Mouse (Mus musculus) MEL (cell line): ENCODE measurements around the gene Slc16a10. TPM values are rescaled to one million over a fixed set of nuclear protein-coding genes. Genes with fewer than 3 reads are reported as not detected.

Experiments
- DNase-seq: peaks from one replicate; pipeline ENCODE4 v3.0.0; 2011; ENCODE audit warnings: low read depth, low spot score
- H3K27ac ChIP-seq: 2 replicates; pipeline ENCODE4 v1.5.1; 2012; ENCODE audit warnings: low read depth, mild to moderate bottlenecking, control low read depth, low read length, moderate library complexity; ENCODE audit not compliant: control insufficient read depth
- H3K27me3 ChIP-seq, 2 experiments: fragments of 150-350 bp in 1 of 2; sonication (generic) in 1 of 2; 2 replicates each; pipeline ENCODE4 v1.6.1; 2012; ENCODE audit warnings: low read length in 2 of 2, mild to moderate bottlenecking in 2 of 2, improper control_type of control experiment in 1 of 2, moderate library complexity in 1 of 2; ENCODE audit not compliant: insufficient read depth in 2 of 2, control insufficient read depth in 1 of 2
- H3K36me3 ChIP-seq, 2 experiments: 2 replicates each; pipeline ENCODE4 v1.6.1; 2012 to 2014; ENCODE audit warnings: low read length in 2 of 2, improper control_type of control experiment in 1 of 2, inconsistent platforms in 1 of 2, mild to moderate bottlenecking in 1 of 2; ENCODE audit not compliant: insufficient read depth in 2 of 2, control insufficient read depth in 1 of 2
- H3K4me1 ChIP-seq, 2 experiments: fragments of 150-350 bp in 1 of 2; sonication (generic) in 1 of 2; 2 replicates each; pipeline ENCODE4 v1.6.1; 2012; ENCODE audit warnings: low read length in 2 of 2, improper control_type of control experiment in 1 of 2, mild to moderate bottlenecking in 1 of 2; ENCODE audit not compliant: insufficient read depth in 2 of 2, control insufficient read depth in 1 of 2
- H3K4me3 ChIP-seq, 2 experiments: fragments of 150-350 bp in 1 of 2; sonication (generic) in 1 of 2; 2 replicates each; pipeline ENCODE4 v1.5.1; 2012; ENCODE audit warnings: low read depth in 2 of 2, low read length in 2 of 2, mild to moderate bottlenecking in 2 of 2, moderate library complexity in 2 of 2, control low read depth in 1 of 2, improper control_type of control experiment in 1 of 2; ENCODE audit not compliant: control insufficient read depth in 1 of 2, insufficient read depth in 1 of 2
- H3K79me2 ChIP-seq: 2 replicates; pipeline ENCODE4 v1.6.1; 2012; ENCODE audit warnings: mild to moderate bottlenecking, low read length, moderate library complexity; ENCODE audit not compliant: control insufficient read depth, poor library complexity, insufficient read depth
- H3K9ac ChIP-seq: 2 replicates; pipeline ENCODE4 v1.6.1; 2012; ENCODE audit warnings: low read depth, mild to moderate bottlenecking, control low read depth, low read length, moderate library complexity; ENCODE audit not compliant: control insufficient read depth, poor library complexity, severe bottlenecking
- H3K9me3 ChIP-seq: fragments of 150-350 bp; sonication (generic); replicated peaks from 2 replicates; pipeline ENCODE4 v1.6.1; 2012; ENCODE audit warnings: mild to moderate bottlenecking, low read length, improper control_type of control experiment, moderate library complexity; ENCODE audit not compliant: insufficient read depth
- BHLHE40 ChIP-seq: IDR thresholded peaks from 2 replicates; pipeline ENCODE4 v1.6.1; 2012; ENCODE audit warnings: low read depth, mild to moderate bottlenecking, inconsistent platforms, low read length, improper control_type of control experiment, borderline replicate concordance
- E2F4 ChIP-seq: IDR thresholded peaks from 2 replicates; pipeline ENCODE4 v1.6.1; 2011; ENCODE audit warnings: low read depth, low read length, improper control_type of control experiment, borderline replicate concordance
- EP300 ChIP-seq, 2 experiments: IDR thresholded peaks; 2 replicates each; pipeline ENCODE4 v1.6.1; 2011; ENCODE audit warnings: improper control_type of control experiment in 2 of 2, low read length in 2 of 2, low read depth in 1 of 2, mild to moderate bottlenecking in 1 of 2
- ETS1 ChIP-seq: IDR thresholded peaks from 2 replicates; pipeline ENCODE4 v1.6.1; 2012; ENCODE audit warnings: low read depth, mild to moderate bottlenecking, inconsistent platforms, low read length, improper control_type of control experiment, moderate library complexity
- GATA1 ChIP-seq: IDR thresholded peaks from 2 replicates; pipeline ENCODE4 v1.6.1; 2011; ENCODE audit warnings: low read depth, low read length, improper control_type of control experiment
- HCFC1 ChIP-seq: IDR thresholded peaks from 2 replicates; pipeline ENCODE4 v1.6.1; 2012; ENCODE audit warnings: low read depth, mild to moderate bottlenecking, inconsistent platforms, low read length, improper control_type of control experiment, moderate library complexity
- JUND ChIP-seq: IDR thresholded peaks from 2 replicates; pipeline ENCODE4 v1.6.1; 2011; ENCODE audit warnings: low read depth, mild to moderate bottlenecking, improper control_type of control experiment, low read length
- MAX ChIP-seq: IDR thresholded peaks from 2 replicates; pipeline ENCODE4 v1.6.1; 2011; ENCODE audit warnings: low read length, improper control_type of control experiment
- MAZ ChIP-seq: IDR thresholded peaks from 2 replicates; pipeline ENCODE4 v1.6.1; 2012; ENCODE audit warnings: low read depth, mild to moderate bottlenecking, inconsistent platforms, low read length, improper control_type of control experiment
- MEF2A ChIP-seq: IDR thresholded peaks from 2 replicates; pipeline ENCODE4 v1.6.1; 2014; ENCODE audit warnings: low read depth, mild to moderate bottlenecking, inconsistent platforms, low read length, improper control_type of control experiment; ENCODE audit not compliant: poor library complexity, insufficient replicate concordance, severe bottlenecking; ENCODE audit errors: extremely low read depth
- MXI1 ChIP-seq: IDR thresholded peaks from 2 replicates; pipeline ENCODE4 v1.6.1; 2011; ENCODE audit warnings: mild to moderate bottlenecking, low read depth, low read length, improper control_type of control experiment
- MYB ChIP-seq: IDR thresholded peaks from 2 replicates; pipeline ENCODE4 v1.6.1; 2011; ENCODE audit warnings: mild to moderate bottlenecking, low read depth, low read length, improper control_type of control experiment
- MYC ChIP-seq: IDR thresholded peaks from 2 replicates; pipeline ENCODE4 v1.6.1; 2011; ENCODE audit warnings: low read depth, mild to moderate bottlenecking, low read length, improper control_type of control experiment, moderate library complexity
- POLR2A ChIP-seq, 2 experiments: IDR thresholded peaks; 2 replicates each; pipeline ENCODE4 v1.6.1; 2011 to 2012; ENCODE audit warnings: low read length in 2 of 2, mild to moderate bottlenecking in 2 of 2, control low read depth in 1 of 2, improper control_type of control experiment in 1 of 2, low read depth in 1 of 2, moderate library complexity in 1 of 2; ENCODE audit not compliant: control insufficient read depth in 1 of 2, insufficient read depth in 1 of 2, poor library complexity in 1 of 2
- RAD21 ChIP-seq: IDR thresholded peaks from 2 replicates; pipeline ENCODE4 v1.6.1; 2011; ENCODE audit warnings: mild to moderate bottlenecking, low read depth, low read length, improper control_type of control experiment
- RCOR1 ChIP-seq: IDR thresholded peaks from 2 replicates; pipeline ENCODE4 v1.6.1; 2012; ENCODE audit warnings: low read depth, mild to moderate bottlenecking, inconsistent platforms, low read length, improper control_type of control experiment
- SIN3A ChIP-seq: IDR thresholded peaks from 2 replicates; pipeline ENCODE4 v1.6.1; 2012; ENCODE audit warnings: low read length, improper control_type of control experiment, inconsistent platforms
- TAL1 ChIP-seq: IDR thresholded peaks from 2 replicates; pipeline ENCODE4 v1.6.1; 2012; ENCODE audit warnings: mild to moderate bottlenecking, inconsistent platforms, low read length, moderate library complexity, mixed read lengths
- TCF12 ChIP-seq: IDR thresholded peaks from 2 replicates; pipeline ENCODE4 v1.6.1; 2014; ENCODE audit warnings: low read depth, mild to moderate bottlenecking, inconsistent platforms, low read length, improper control_type of control experiment, moderate library complexity
- UBTF ChIP-seq: IDR thresholded peaks from 2 replicates; pipeline ENCODE4 v1.6.1; 2012; ENCODE audit warnings: low read depth, mild to moderate bottlenecking, inconsistent platforms, low read length, improper control_type of control experiment, moderate library complexity, borderline replicate concordance; ENCODE audit not compliant: insufficient read depth
- USF1 ChIP-seq: IDR thresholded peaks from 2 replicates; pipeline ENCODE4 v1.6.1; 2014; ENCODE audit warnings: low read depth, mild to moderate bottlenecking, inconsistent platforms, low read length, improper control_type of control experiment, moderate library complexity
- USF2 ChIP-seq, 2 experiments: IDR thresholded peaks; 2 replicates each; pipeline ENCODE4 v1.6.1; 2011 to 2012; ENCODE audit warnings: improper control_type of control experiment in 2 of 2, low read length in 2 of 2, borderline replicate concordance in 1 of 2, inconsistent platforms in 1 of 2, low read depth in 1 of 2, mild to moderate bottlenecking in 1 of 2; ENCODE audit not compliant: insufficient read depth in 1 of 2
- ZKSCAN1 ChIP-seq: IDR thresholded peaks from 2 replicates; pipeline ENCODE4 v1.6.1; 2012; ENCODE audit warnings: low read depth, mild to moderate bottlenecking, inconsistent platforms, low read length, improper control_type of control experiment, moderate library complexity
- ZMIZ1 ChIP-seq: IDR thresholded peaks from 2 replicates; pipeline ENCODE4 v1.6.1; 2012; ENCODE audit warnings: low read depth, mild to moderate bottlenecking, inconsistent platforms, low read length, improper control_type of control experiment, moderate library complexity
- polyA plus RNA-seq, 2 experiments: library from polyadenylated mRNA; stranded (reverse) in 1 of 2; unstranded in 1 of 2; fragments of >175 nt in 1 of 2; fragments of >200 nt in 1 of 2; gene quantifications; 2 replicates each; pipeline versions ENCODE4 v1.2.1 to v1.2.4; 2012; ENCODE audit warnings: low replicate concordance in 2 of 2, low read depth in 1 of 2; ENCODE audit not compliant: insufficient read length in 2 of 2, insufficient read depth in 1 of 2, missing spikeins in 1 of 2
- total RNA-seq: library from RNA; depleted of rRNA; stranded (reverse); fragments of 300-350 nt; gene quantifications from 2 replicates; pipeline ENCODE4 v1.2.3, GENCODE M21; 2012

Gene Slc16a10
- total and polyA plus RNA-seq, 3 experiments, result 13.2 to 17.9 TPM; not detected in 1

DNA sequence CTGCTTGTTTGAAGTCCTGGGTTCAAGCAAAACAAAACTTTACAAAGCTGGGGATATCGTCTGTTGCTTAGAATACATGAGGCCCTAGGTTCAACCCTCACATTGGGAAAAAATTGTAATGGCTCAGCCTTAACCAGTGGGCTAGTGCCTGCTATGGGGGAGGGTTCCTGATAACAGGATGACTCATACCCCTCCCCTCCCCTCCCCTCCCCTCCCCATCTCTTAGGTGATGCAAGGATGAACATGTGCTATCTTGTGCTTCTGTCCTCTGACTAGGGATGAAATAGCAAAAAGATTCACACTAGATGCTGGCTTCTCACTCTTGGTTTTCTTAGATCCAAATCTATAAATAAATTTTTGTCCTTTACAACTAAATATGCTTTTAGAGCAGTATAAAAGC is 2.8 kb upstream of the Slc16a10 start:
- Histone ChIP-seq H3K4me3 (no peak overlapping the region), H3K27ac (peak overlapping the region; percentile 70), H3K9ac (no peak overlapping the region), H3K36me3 (peaks cover 0 to 44% of the 10 kb centered on the region in 2 experiments; a peak in 2 of 4 replicates), H3K4me1 (peaks cover 25 to 44% of the 10 kb centered on the region in 2 experiments), H3K27me3 (no peaks in the 10 kb centered on the region), H3K79me2 (peaks cover 17% of the 10 kb centered on the region), H3K9me3 (no peaks in the 10 kb centered on the region)
- DNase-seq, result peak; percentile 79
- TF ChIP-seq SIN3A, result peak; percentile 55
- TF ChIP-seq MAX, result peak; percentile 60
- no peak for TF ChIP-seq BHLHE40
- TF ChIP-seq RCOR1, result no peak; the same call in 1 of the 2 replicates
- peak; percentile 64 for TF ChIP-seq GATA1
- TF ChIP-seq RAD21, result no peak
- TF ChIP-seq MYC, result peak; percentile 81; the same call in 1 of the 2 replicates
- TF ChIP-seq TCF12, result peak; percentile 66; the same call in 1 of the 2 replicates
- 0 out of 2 replicates have a peak, but pooled peaks have one; percentile 29 for TF ChIP-seq HCFC1
- TF ChIP-seq JUND, result peak; percentile 82; the same call in 1 of the 2 replicates
- peak; percentile 24; the same call in 1 of the 2 replicates for TF ChIP-seq TAL1
- TF ChIP-seq E2F4, result no peak
- TF ChIP-seq EP300 (IDR thresholded peaks at IDR 0.05; ENCODE audit: low read depth in 1 of 2, low read length in 2 of 2), result peak; percentile 70 to 72
- TF ChIP-seq MXI1, result peak; percentile 49; the same call in 1 of the 2 replicates
- TF ChIP-seq MAZ, result peak; percentile 72
- TF ChIP-seq ETS1, result peak; percentile 90

DNA sequence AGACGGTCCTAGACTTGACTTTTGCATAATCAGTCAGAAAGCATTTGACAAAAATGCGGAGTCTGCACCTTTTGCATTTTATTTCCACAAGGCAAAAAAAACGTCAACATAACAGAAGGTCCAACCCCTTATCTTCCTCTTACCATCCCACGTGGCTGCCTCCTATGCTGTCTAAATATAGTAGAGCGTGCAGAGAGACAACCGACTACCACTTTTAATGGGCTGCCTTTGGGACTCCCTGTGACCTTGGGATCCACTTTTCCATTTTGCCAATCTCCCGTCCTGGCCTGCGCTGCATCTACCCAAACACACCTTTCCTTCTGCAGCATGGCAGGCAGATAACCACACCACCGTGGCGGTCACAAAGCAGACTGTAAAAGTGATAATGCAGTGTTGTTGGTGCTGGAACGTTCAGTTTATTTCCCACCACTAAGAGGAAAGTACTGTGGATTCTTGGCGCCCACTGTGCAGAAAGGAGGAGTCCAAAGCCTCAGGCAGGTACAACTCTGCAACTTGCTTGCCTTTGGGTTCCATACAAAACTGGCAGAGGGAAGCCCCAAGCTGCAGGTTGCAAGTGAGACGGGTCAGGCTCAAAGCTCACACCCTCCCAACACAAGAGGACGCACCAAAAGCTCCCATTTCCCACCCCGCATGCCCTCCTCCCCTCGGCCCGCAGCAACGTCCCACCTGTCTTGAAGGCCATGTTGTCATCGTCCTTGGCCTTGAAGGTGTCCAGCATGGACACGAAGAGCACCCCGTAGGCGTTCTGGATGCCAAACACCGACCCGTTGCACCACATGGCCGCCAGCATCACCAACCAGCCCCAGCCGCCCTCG is 824 bp downstream of the Slc16a10 start:
- H3K27me3 ChIP-seq, result no peaks in the 10 kb centered on the region
- H3K4me3 ChIP-seq, result peak overlapping the region; percentile 62 to 87
- H3K9me3 ChIP-seq, result no peaks in the 10 kb centered on the region
- DNase-seq, result peak; percentile 81
- H3K27ac ChIP-seq, result peak overlapping the region; percentile 25
- H3K4me1 ChIP-seq, result peaks cover 11 to 20% of the 10 kb centered on the region in 2 experiments
- H3K9ac ChIP-seq, result peak overlapping the region; percentile 78
- H3K36me3 ChIP-seq, result peaks cover 0 to 33% of the 10 kb centered on the region in 2 experiments; a peak in 2 of 4 replicates
- peaks cover 26% of the 10 kb centered on the region for H3K79me2 ChIP-seq
- peak; percentile 85 for TF ChIP-seq USF1
- TF ChIP-seq EP300 (IDR thresholded peaks at IDR 0.05; ENCODE audit: low read depth in 1 of 2, low read length in 2 of 2), result peak in 1 of 2 experiments; percentile 81
- TF ChIP-seq ETS1, result peak; percentile 80
- TF ChIP-seq USF2 (IDR thresholded peaks at IDR 0.05; ENCODE audit: borderline replicate concordance in 1 of 2, insufficient read depth in 1 of 2, low read depth in 1 of 2, low read length in 2 of 2), result 0 out of 4 replicates have a peak, but pooled peaks of 1 of the 2 experiments have one; percentile 4
- peak; percentile 46; the same call in 1 of the 2 replicates for TF ChIP-seq BHLHE40
- TF ChIP-seq GATA1, result peak; percentile 77
- TF ChIP-seq ZMIZ1, result no peak
- no peak for TF ChIP-seq E2F4
- TF ChIP-seq MYC, result peak; percentile 95
- TF ChIP-seq TCF12, result peak; percentile 85
- TF ChIP-seq MYB, result no peak; the same call in 1 of the 2 replicates
- TF ChIP-seq RAD21, result no peak
- no peak; a peak in 1 of 4 replicates for TF ChIP-seq POLR2A (IDR thresholded peaks at IDR 0.05; ENCODE audit: control insufficient read depth in 1 of 2, insufficient read depth in 1 of 2, low read depth in 1 of 2, low read length in 2 of 2, poor library complexity in 1 of 2)
- TF ChIP-seq ZKSCAN1, result no peak
- peak; percentile 94 for TF ChIP-seq MAX
- TF ChIP-seq TAL1, result peak; percentile 90
- 0 out of 2 replicates have a peak, but pooled peaks have one; percentile 27 for TF ChIP-seq MAZ
- TF ChIP-seq MXI1, result peak; percentile 97
- TF ChIP-seq SIN3A, result peak; percentile 94
- TF ChIP-seq MEF2A, result peak; percentile 78; the same call in 1 of the 2 replicates
- TF ChIP-seq UBTF, result 0 out of 2 replicates have a peak, but pooled peaks have one; percentile 73
- 0 out of 2 replicates have a peak, but pooled peaks have one; percentile 14 for TF ChIP-seq RCOR1
